Mouse (Mus musculus): ENCODE results near the gene Camta1.

- TF ChIP-seq CTCF (IDR thresholded peaks at IDR 0.05; ENCODE audit: low read depth, low read length), result no peak
- no peak for TF ChIP-seq POLR2A (IDR thresholded peaks at IDR 0.05; ENCODE audit: borderline replicate concordance, low read depth, low read length)
Observed at GRCm38 (mm10) chr4:151211992-151212391, 649.7 kb downstream of the Camta1 start.

Data from bone marrow macrophage, adult 2 months (primary cell).